Mouse (Mus musculus): Measurements from ENCODE around the gene Tiam2.

Tiam2 gene

GRCm38 (mm10) chr17:3500076-3500475 is 173.7 kb downstream of the Tiam2 start:
- H3K36me3 ChIP-seq (ENCODE audit: control insufficient read depth, insufficient read depth, low read length, poor library complexity, severe bottlenecking), result no peaks in the 10 kb centered on the region
- no peak for DNase-seq (ENCODE audit: low read depth, low spot score)
- no peaks in the 10 kb centered on the region for H3K27me3 ChIP-seq (ENCODE audit: control insufficient read depth, insufficient read depth, low read length, poor library complexity, severe bottlenecking)

GRCm38 (mm10) chr17:3500936-3501335 is 174.6 kb downstream of the Tiam2 start:
- DNase-seq (ENCODE audit: low read depth, low spot score), result no peak
- Histone ChIP-seq H3K27me3 (ENCODE audit: control insufficient read depth, insufficient read depth, low read length, poor library complexity, severe bottlenecking) (no peaks in the 10 kb centered on the region), H3K36me3 (ENCODE audit: control insufficient read depth, insufficient read depth, low read length, poor library complexity, severe bottlenecking) (no peaks in the 10 kb centered on the region)

- H3K36me3 ChIP-seq (ENCODE audit: control insufficient read depth, insufficient read depth, low read length, poor library complexity, severe bottlenecking), result no peaks in the 10 kb centered on the region
- H3K27me3 ChIP-seq (ENCODE audit: control insufficient read depth, insufficient read depth, low read length, poor library complexity, severe bottlenecking), result no peaks in the 10 kb centered on the region
- no peak for DNase-seq (ENCODE audit: low read depth, low spot score)
Measured at GRCm38 (mm10) chr17:3505711-3506110, 179.3 kb downstream of the Tiam2 start.

GRCm38 (mm10) chr17:3506508-3506907 is 180.1 kb downstream of the Tiam2 start:
- no peak for DNase-seq (ENCODE audit: low read depth, low spot score)
- H3K27me3 ChIP-seq (ENCODE audit: control insufficient read depth, insufficient read depth, low read length, poor library complexity, severe bottlenecking), result no peaks in the 10 kb centered on the region
- H3K36me3 ChIP-seq (ENCODE audit: control insufficient read depth, insufficient read depth, low read length, poor library complexity, severe bottlenecking), result no peaks in the 10 kb centered on the region

GRCm38 (mm10) chr17:3509841-3510240 is 183.5 kb downstream of the Tiam2 start:
- H3K36me3 ChIP-seq (ENCODE audit: control insufficient read depth, insufficient read depth, low read length, poor library complexity, severe bottlenecking), result no peaks in the 10 kb centered on the region
- DNase-seq (ENCODE audit: low read depth, low spot score), result peak; percentile 64
- H3K27me3 ChIP-seq (ENCODE audit: control insufficient read depth, insufficient read depth, low read length, poor library complexity, severe bottlenecking), result no peaks in the 10 kb centered on the region

- no peak for DNase-seq (ENCODE audit: low read depth, low spot score)
- H3K27me3 ChIP-seq (ENCODE audit: control insufficient read depth, insufficient read depth, low read length, poor library complexity, severe bottlenecking), result no peaks in the 10 kb centered on the region
Measured at GRCm38 (mm10) chr17:3514316-3514715, 187.9 kb downstream of the Tiam2 start.

GRCm38 (mm10) chr17:3515851-3516250 is 189.5 kb downstream of the Tiam2 start:
- 0 out of 2 replicates have a peak, but pooled peaks cover 2% of the 10 kb centered on the region for H3K36me3 ChIP-seq (ENCODE audit: control insufficient read depth, insufficient read depth, low read length, poor library complexity, severe bottlenecking)
- H3K27me3 ChIP-seq (ENCODE audit: control insufficient read depth, insufficient read depth, low read length, poor library complexity, severe bottlenecking), result no peaks in the 10 kb centered on the region
- DNase-seq (ENCODE audit: low read depth, low spot score), result no peak

More at GRCm38 (mm10) chr17:3514316-3514715, 187.9 kb downstream of the Tiam2 start:
- no peaks in the 10 kb centered on the region for H3K36me3 ChIP-seq (ENCODE audit: control insufficient read depth, insufficient read depth, low read length, poor library complexity, severe bottlenecking)

GRCm38 (mm10) chr17:3516406-3516805 is 190.0 kb downstream of the Tiam2 start:
- Histone ChIP-seq H3K36me3 (ENCODE audit: control insufficient read depth, insufficient read depth, low read length, poor library complexity, severe bottlenecking) (0 out of 2 replicates have a peak, but pooled peaks cover 2% of the 10 kb centered on the region), H3K27me3 (ENCODE audit: control insufficient read depth, insufficient read depth, low read length, poor library complexity, severe bottlenecking) (no peaks in the 10 kb centered on the region)
- no peak for DNase-seq (ENCODE audit: low read depth, low spot score)

- Histone ChIP-seq H3K27me3 (ENCODE audit: control insufficient read depth, insufficient read depth, low read length, poor library complexity, severe bottlenecking) (no peaks in the 10 kb centered on the region), H3K36me3 (ENCODE audit: control insufficient read depth, insufficient read depth, low read length, poor library complexity, severe bottlenecking) (0 out of 2 replicates have a peak, but pooled peaks cover 2% of the 10 kb centered on the region)
- DNase-seq (ENCODE audit: low read depth, low spot score), result no peak
Measured at GRCm38 (mm10) chr17:3520344-3520743, 194.0 kb downstream of the Tiam2 start.

- no peak for DNase-seq (ENCODE audit: low read depth, low spot score)
- Histone ChIP-seq H3K36me3 (ENCODE audit: control insufficient read depth, insufficient read depth, low read length, poor library complexity, severe bottlenecking) (no peaks in the 10 kb centered on the region), H3K27me3 (ENCODE audit: control insufficient read depth, insufficient read depth, low read length, poor library complexity, severe bottlenecking) (no peaks in the 10 kb centered on the region)
Measured at GRCm38 (mm10) chr17:3527841-3528471, 201.6 kb downstream of the Tiam2 start.

- H3K36me3 ChIP-seq (ENCODE audit: control insufficient read depth, insufficient read depth, low read length, poor library complexity, severe bottlenecking), result no peaks in the 10 kb centered on the region
- DNase-seq (ENCODE audit: low read depth, low spot score), result no peak
- H3K27me3 ChIP-seq (ENCODE audit: control insufficient read depth, insufficient read depth, low read length, poor library complexity, severe bottlenecking), result no peaks in the 10 kb centered on the region
Measured at GRCm38 (mm10) chr17:3529523-3529922, 203.2 kb downstream of the Tiam2 start.

- no peak for DNase-seq (ENCODE audit: low read depth, low spot score)
- no peaks in the 10 kb centered on the region for H3K27me3 ChIP-seq (ENCODE audit: control insufficient read depth, insufficient read depth, low read length, poor library complexity, severe bottlenecking)
Measured at GRCm38 (mm10) chr17:3530549-3530948, 204.2 kb downstream of the Tiam2 start.

GRCm38 (mm10) chr17:3531641-3532040 is 205.3 kb downstream of the Tiam2 start:
- no peak for DNase-seq (ENCODE audit: low read depth, low spot score)
- H3K36me3 ChIP-seq (ENCODE audit: control insufficient read depth, insufficient read depth, low read length, poor library complexity, severe bottlenecking), result 0 out of 2 replicates have a peak, but pooled peaks cover 4% of the 10 kb centered on the region

More at GRCm38 (mm10) chr17:3530549-3530948, 204.2 kb downstream of the Tiam2 start:
- H3K36me3 ChIP-seq (ENCODE audit: control insufficient read depth, insufficient read depth, low read length, poor library complexity, severe bottlenecking), result 0 out of 2 replicates have a peak, but pooled peaks cover 4% of the 10 kb centered on the region

GRCm38 (mm10) chr17:3532254-3532653 is 205.9 kb downstream of the Tiam2 start, which contains the start of gene Cldn20:
TSS of gene Cldn20 (plus strand) at chr17:3532554.
- no peaks in the 10 kb centered on the region for H3K27me3 ChIP-seq (ENCODE audit: control insufficient read depth, insufficient read depth, low read length, poor library complexity, severe bottlenecking)
- H3K36me3 ChIP-seq (ENCODE audit: control insufficient read depth, insufficient read depth, low read length, poor library complexity, severe bottlenecking), result 0 out of 2 replicates have a peak, but pooled peaks cover 4% of the 10 kb centered on the region
- DNase-seq (ENCODE audit: low read depth, low spot score), result no peak

More at GRCm38 (mm10) chr17:3531641-3532040, 205.3 kb downstream of the Tiam2 start:
- no peaks in the 10 kb centered on the region for H3K27me3 ChIP-seq (ENCODE audit: control insufficient read depth, insufficient read depth, low read length, poor library complexity, severe bottlenecking)

- peak; percentile 45 for DNase-seq (ENCODE audit: low read depth, low spot score)
- Histone ChIP-seq H3K27me3 (ENCODE audit: control insufficient read depth, insufficient read depth, low read length, poor library complexity, severe bottlenecking) (no peaks in the 10 kb centered on the region), H3K36me3 (ENCODE audit: control insufficient read depth, insufficient read depth, low read length, poor library complexity, severe bottlenecking) (0 out of 2 replicates have a peak, but pooled peaks cover 4% of the 10 kb centered on the region)
Measured at GRCm38 (mm10) chr17:3533425-3533824, 207.1 kb downstream of the Tiam2 start.

Data from splenic B cell, adult 2 months (primary cell).